Mouse (Mus musculus): ENCODE measurements around the gene Gabrp. TPM values are rescaled to one million over a fixed set of nuclear protein-coding genes. Genes with fewer than 3 reads are reported as not detected.

The Gabrp gene
- total RNA-seq, 2 experiments from 2014 or later: not detected

GRCm38 (mm10) chr11:33533577-33533976, 45.2 kb downstream of the Gabrp start:
- no peak for DNase-seq
- intact Hi-C loops (cut with DNase I): no loop called here

GRCm38 (mm10) chr11:33529576-33529975, 49.2 kb downstream of the Gabrp start:
- DNase-seq: no peak
- intact Hi-C loops (cut with DNase I): no loop called here

GRCm38 (mm10) chr11:33513376-33513991, 65.3 kb downstream of the Gabrp start, which contains the start of gene Ranbp17:
Ranbp17 (minus strand) TSS chr11:33513746.
- intact Hi-C loops (cut with DNase I): no loop called here
- DNase-seq: peak; percentile 18 to 37

- peak; percentile 30 to 58 for DNase-seq
- intact Hi-C loops (cut with DNase I): no loop called here
Measured at GRCm38 (mm10) chr11:33512854-33513375, 65.8 kb downstream of the Gabrp start.

- intact Hi-C loops (cut with DNase I): no loop called here
- DNase-seq: no peak
Measured at GRCm38 (mm10) chr11:33509401-33509800, 69.4 kb downstream of the Gabrp start.

Other genes with a start within 250 kb of the Gabrp start
- gene Ranbp17, start 65.2 kb downstream of the Gabrp start, total RNA-seq (2021): under 1 TPM; 0.44 to 0.89 TPM
- gene D130052B06Rik, start 20.3 kb upstream of the Gabrp start, total RNA-seq (2021): not detected